Mouse (Mus musculus): ENCODE results near the gene Gm10139. TPM values are rescaled to one million over a fixed set of nuclear protein-coding genes. Genes with fewer than 3 reads are reported as not detected.
"Not testable (repeated sequence)": the region's sequence is repeated elsewhere in the genome, so short reads cannot be mapped to it uniquely, and the experiment has no call there.

Gm10139 gene
- not detected in 2 replicates for polyA plus RNA-seq (2012; rRNA removed)

DNA sequence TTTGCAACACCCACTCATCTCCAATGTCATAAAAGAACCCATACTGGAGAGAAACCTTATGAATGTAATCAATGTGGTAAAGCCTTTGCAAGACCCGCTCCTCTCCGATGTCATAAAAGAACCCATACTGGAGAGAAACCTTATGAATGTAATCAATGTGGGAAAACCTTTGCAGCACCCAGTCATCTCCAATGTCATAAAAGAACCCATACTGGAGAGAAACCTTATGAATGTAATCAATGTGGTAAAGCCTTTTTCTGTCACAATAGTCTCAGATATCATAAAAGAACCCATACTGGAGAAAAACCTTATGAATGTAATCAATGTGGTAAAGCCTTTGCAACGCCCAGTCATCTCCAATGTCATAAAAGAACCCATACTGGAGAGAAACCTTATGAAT lies at the start of gene Gm10139:
Gene Gm10139 (plus strand): TSS at position 301 of the 400 bp plus-strand sequence.
- not testable (repeated sequence) for DNase-seq (ENCODE audit: extremely low spot score in 1 of 2, low spot score in 1 of 2)

DNA sequence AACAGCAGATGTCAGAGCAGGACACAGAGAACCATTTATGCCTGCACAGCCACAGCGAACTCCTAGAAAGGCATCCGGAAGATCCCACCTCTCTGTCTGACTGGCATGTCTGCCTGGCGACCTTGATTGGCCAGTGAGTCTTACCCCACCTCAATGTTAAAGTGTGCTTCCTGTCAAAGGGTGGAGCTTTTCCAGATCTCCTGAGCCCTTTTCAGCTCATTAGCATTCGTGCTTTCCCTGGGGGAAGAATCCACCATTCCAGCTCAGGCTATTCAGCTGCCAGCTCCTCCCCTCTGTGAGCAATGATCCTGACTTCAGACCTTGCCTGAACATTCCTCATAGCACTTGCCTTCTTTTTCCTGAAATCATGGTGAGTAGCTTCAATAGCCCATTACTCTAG lies 45.2 kb downstream of the Gm10139 start:
- not testable (repeated sequence) for DNase-seq (ENCODE audit: extremely low spot score in 1 of 2, low spot score in 1 of 2)

Other genes with a start within 250 kb of the Gm10139 start
- 47.6 and 54.1 TPM in 2 replicates for gene Zfp369, start 233.9 kb upstream of the Gm10139 start, polyA plus RNA-seq (2012; rRNA removed)